Mouse (Mus musculus) midbrain, embryonic 10.5 days (tissue): Measurements from ENCODE around the gene Uhrf1bp1. TPM values are rescaled to one million over a fixed set of nuclear protein-coding genes. Genes with fewer than 3 reads are reported as not detected.

Source experiments
- DNase-seq: peaks from one replicate; pipeline ENCODE4 v3.0.0-alpha.2; 2017; ENCODE audit warnings: low spot score
- H3K27ac ChIP-seq: fragments of 300-500 bp; sonication (generic); replicated peaks from 2 replicates; pipeline ENCODE4 v1.5.1; 2016; ENCODE audit warnings: mild to moderate bottlenecking
- H3K27me3 ChIP-seq: fragments of 300-500 bp; sonication (generic); 2 replicates; pipeline ENCODE4 v1.6.1; 2016; ENCODE audit warnings: low read depth, mild to moderate bottlenecking; ENCODE audit not compliant: poor library complexity, severe bottlenecking
- H3K36me3 ChIP-seq: fragments of 300-500 bp; sonication (generic); 2 replicates; pipeline ENCODE4 v1.6.1; 2016; ENCODE audit warnings: mild to moderate bottlenecking, moderate library complexity
- H3K4me1 ChIP-seq: fragments of 300-500 bp; sonication (generic); 2 replicates; pipeline ENCODE4 v1.6.1; 2016
- H3K4me3 ChIP-seq: fragments of 300-500 bp; sonication (generic); 2 replicates; pipeline ENCODE4 v1.5.1; 2016; ENCODE audit warnings: mild to moderate bottlenecking, moderate library complexity
- H3K9me3 ChIP-seq: fragments of 300-500 bp; sonication (generic); replicated peaks from 2 replicates; pipeline ENCODE4 v1.6.1; 2016; ENCODE audit warnings: mild to moderate bottlenecking
- WGBS: fragments of 180-500 bp; shearing (Covaris S2); methylation state at CpG from one replicate; pipeline ENCODE4 v1.1.7; 2016; 5-methylcytosine and 5-hydroxymethylcytosine counted together
- polyA plus RNA-seq: library from polyadenylated mRNA; unstranded; fragments of >200 nt; fragmentation: Nextera tagmentation; extraction: Ambion mirVana; gene quantifications from 2 replicates; pipeline ENCODE4 v1.2.1, GENCODE M21; 2016

Gene Uhrf1bp1
- polyA plus RNA-seq = 6.3 and 6.6 TPM in 2 replicates

DNA sequence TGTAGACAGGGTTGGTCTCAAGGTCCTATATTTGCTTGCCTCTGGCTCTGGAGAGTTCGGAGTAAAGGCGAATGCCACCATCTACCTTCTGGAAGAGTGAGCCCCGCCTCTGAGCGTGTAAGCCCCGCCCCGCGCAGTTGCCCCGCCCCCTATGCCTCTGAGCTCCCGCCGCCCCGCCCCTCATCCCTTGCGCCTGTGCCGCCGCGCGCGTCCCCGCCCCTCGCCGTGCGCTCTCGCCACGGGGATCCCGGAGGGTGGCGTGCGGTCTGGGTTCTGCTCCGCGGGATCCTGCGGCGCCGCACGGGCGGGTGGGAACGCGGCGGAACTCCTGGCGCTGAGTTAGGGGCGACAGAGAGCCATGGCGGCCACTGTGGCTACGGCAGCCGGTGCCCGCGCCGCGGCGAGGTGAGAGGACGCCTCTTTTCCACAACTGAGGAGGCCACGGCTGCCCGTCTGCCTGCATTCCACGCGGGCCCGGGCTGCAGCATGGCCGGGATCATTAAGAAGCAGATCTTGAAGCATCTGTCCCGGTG is at the start of gene Uhrf1bp1:
TSS of gene Uhrf1bp1 (plus strand) at position 177 of the 533 bp plus-strand sequence.
- peaks cover 39% of the 10 kb centered on the region for H3K4me1 ChIP-seq
- no peaks in the 10 kb centered on the region for H3K9me3 ChIP-seq
- H3K27me3 ChIP-seq = no peaks in the 10 kb centered on the region
- peak within 1 kb of the TSS; percentile 91 for H3K27ac ChIP-seq
- peak within 1 kb of the TSS; percentile 93 for H3K4me3 ChIP-seq
- H3K36me3 ChIP-seq = peaks cover 32% of the 10 kb centered on the region
- DNase-seq = peak; percentile 87
- WGBS = 2% methylated on average over 53 of the region's 54 CpGs

GRCm38 (mm10) chr17:27807542-27808078 is 48.6 kb upstream of the Uhrf1bp1 start:
- WGBS = 85% methylated on average over 2 of the region's 2 CpGs
- Histone ChIP-seq H3K36me3 (no peaks in the 10 kb centered on the region), H3K9me3 (no peaks in the 10 kb centered on the region), H3K27ac (no peak overlapping the region), H3K27me3 (no peaks in the 10 kb centered on the region), H3K4me1 (0 out of 2 replicates have a peak, but pooled peaks cover 3% of the 10 kb centered on the region), H3K4me3 (no peak overlapping the region)
- DNase-seq = no peak

GRCm38 (mm10) chr17:27810569-27811331 is 45.5 kb upstream of the Uhrf1bp1 start:
- H3K4me3 ChIP-seq = no peak overlapping the region
- H3K36me3 ChIP-seq = no peaks in the 10 kb centered on the region
- WGBS = 93% methylated on average over 16 of the region's 16 CpGs
- DNase-seq = no peak
- H3K27me3 ChIP-seq = no peaks in the 10 kb centered on the region
- H3K9me3 ChIP-seq = no peaks in the 10 kb centered on the region
- H3K27ac ChIP-seq = no peak overlapping the region
- H3K4me1 ChIP-seq = no peaks in the 10 kb centered on the region

- Histone ChIP-seq H3K27ac (no peak overlapping the region), H3K4me1 (no peaks in the 10 kb centered on the region), H3K36me3 (no peaks in the 10 kb centered on the region), H3K27me3 (no peaks in the 10 kb centered on the region), H3K4me3 (no peak overlapping the region), H3K9me3 (no peaks in the 10 kb centered on the region)
- DNase-seq = no peak
- WGBS = 79% methylated on average over 3 of the region's 3 CpGs
These were observed 44.3 kb upstream of the Uhrf1bp1 start for GRCm38 (mm10) chr17:27811980-27812379.

DNA sequence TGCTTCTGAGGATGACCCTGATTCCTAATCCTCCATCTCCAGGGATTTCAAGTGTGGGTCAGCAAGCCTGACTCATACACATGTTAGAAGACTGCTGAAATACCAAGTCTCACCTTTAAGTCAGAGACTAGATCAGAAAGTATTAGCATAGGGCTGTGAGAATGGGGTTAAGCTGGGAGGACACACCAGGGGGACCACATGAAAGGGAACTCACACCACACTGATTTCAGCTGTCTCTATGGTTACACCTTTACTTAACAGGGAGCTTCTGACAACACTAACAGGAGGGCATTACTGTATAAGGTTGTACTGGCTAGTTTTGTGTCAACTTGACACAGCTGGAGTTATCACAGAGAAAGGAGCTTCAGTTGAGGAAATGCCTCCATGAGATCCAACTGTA is 41.6 kb upstream of the Uhrf1bp1 start:
- Histone ChIP-seq H3K4me3 (no peak overlapping the region), H3K36me3 (no peaks in the 10 kb centered on the region)

GRCm38 (mm10) chr17:27819011-27819410 is 37.2 kb upstream of the Uhrf1bp1 start:
- no peak for DNase-seq
- Histone ChIP-seq H3K27me3 (no peaks in the 10 kb centered on the region), H3K9me3 (no peaks in the 10 kb centered on the region), H3K4me3 (peak overlapping the region; percentile 100), H3K36me3 (no peaks in the 10 kb centered on the region), H3K27ac (peak overlapping the region; percentile 91; the same call in 1 of the 2 replicates), H3K4me1 (peaks cover 32% of the 10 kb centered on the region)
- 38% methylated on average over 7 of the region's 7 CpGs for WGBS

More for the DNA sequence above, 41.6 kb upstream of the Uhrf1bp1 start:
- Histone ChIP-seq H3K27ac (no peak overlapping the region), H3K27me3 (no peaks in the 10 kb centered on the region), H3K9me3 (no peaks in the 10 kb centered on the region), H3K4me1 (peaks cover 19% of the 10 kb centered on the region)
- no peak for DNase-seq

DNA sequence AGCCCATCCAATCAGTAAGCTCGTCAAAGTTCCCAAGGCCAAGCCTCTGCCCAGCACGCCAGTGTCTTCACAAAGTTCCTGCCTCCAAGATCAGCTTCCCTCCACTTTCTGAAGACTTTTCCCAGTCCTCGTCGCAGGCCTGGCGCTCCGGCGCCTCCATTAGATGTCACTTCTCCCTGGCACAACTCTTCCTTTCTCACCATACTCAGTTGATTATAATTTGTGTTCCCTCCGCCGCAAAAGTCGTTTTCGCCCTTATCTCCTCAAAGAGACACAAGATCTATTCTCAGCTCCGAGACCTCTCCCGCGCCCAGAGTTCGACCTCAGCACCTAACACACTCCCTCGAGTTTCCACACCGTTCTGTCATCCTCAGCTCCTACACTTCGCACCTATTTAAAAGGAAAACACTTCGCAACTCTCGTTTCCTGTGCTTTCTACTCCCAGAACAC is 36.7 kb upstream of the Uhrf1bp1 start:
- Histone ChIP-seq H3K36me3 (no peaks in the 10 kb centered on the region), H3K27ac (peak overlapping the region; percentile 91), H3K9me3 (no peaks in the 10 kb centered on the region), H3K4me3 (peak overlapping the region; percentile 100), H3K27me3 (no peaks in the 10 kb centered on the region), H3K4me1 (peaks cover 32% of the 10 kb centered on the region)
- 1% methylated on average over 20 of the region's 20 CpGs for WGBS
- peak; percentile 36 for DNase-seq

GRCm38 (mm10) chr17:27819971-27820567 is 36.2 kb upstream of the Uhrf1bp1 start:
- Histone ChIP-seq H3K27me3 (no peaks in the 10 kb centered on the region), H3K27ac (peak overlapping the region; percentile 91), H3K36me3 (no peaks in the 10 kb centered on the region), H3K4me3 (peak overlapping the region; percentile 100), H3K4me1 (peaks cover 32% of the 10 kb centered on the region), H3K9me3 (no peaks in the 10 kb centered on the region)
- under 1% methylated on average over 55 of the region's 62 CpGs for WGBS
- DNase-seq = peak; percentile 64

- no peaks in the 10 kb centered on the region for H3K36me3 ChIP-seq
- H3K4me3 ChIP-seq = peak within 1 kb of the TSS; percentile 100
- peak within 1 kb of the TSS; percentile 91 for H3K27ac ChIP-seq
- 2% methylated on average over 53 of the region's 56 CpGs for WGBS
- no peaks in the 10 kb centered on the region for H3K27me3 ChIP-seq
- peaks cover 36% of the 10 kb centered on the region for H3K4me1 ChIP-seq
- no peaks in the 10 kb centered on the region for H3K9me3 ChIP-seq
- DNase-seq = peak; percentile 99
These were observed 35.5 kb upstream of the Uhrf1bp1 start, which contains the start of gene D17Wsu92e for GRCm38 (mm10) chr17:27820568-27821406. D17Wsu92e (minus strand) TSS chr17:27820648.

GRCm38 (mm10) chr17:27821407-27822338 is 34.6 kb upstream of the Uhrf1bp1 start:
- H3K36me3 ChIP-seq = no peaks in the 10 kb centered on the region
- peaks cover 45% of the 10 kb centered on the region for H3K4me1 ChIP-seq
- WGBS = 74% methylated on average over 9 of the region's 9 CpGs
- no peak for DNase-seq
- H3K27ac ChIP-seq = peak overlapping the region; percentile 91
- H3K9me3 ChIP-seq = no peaks in the 10 kb centered on the region
- no peaks in the 10 kb centered on the region for H3K27me3 ChIP-seq
- H3K4me3 ChIP-seq = peak overlapping the region; percentile 100

DNA sequence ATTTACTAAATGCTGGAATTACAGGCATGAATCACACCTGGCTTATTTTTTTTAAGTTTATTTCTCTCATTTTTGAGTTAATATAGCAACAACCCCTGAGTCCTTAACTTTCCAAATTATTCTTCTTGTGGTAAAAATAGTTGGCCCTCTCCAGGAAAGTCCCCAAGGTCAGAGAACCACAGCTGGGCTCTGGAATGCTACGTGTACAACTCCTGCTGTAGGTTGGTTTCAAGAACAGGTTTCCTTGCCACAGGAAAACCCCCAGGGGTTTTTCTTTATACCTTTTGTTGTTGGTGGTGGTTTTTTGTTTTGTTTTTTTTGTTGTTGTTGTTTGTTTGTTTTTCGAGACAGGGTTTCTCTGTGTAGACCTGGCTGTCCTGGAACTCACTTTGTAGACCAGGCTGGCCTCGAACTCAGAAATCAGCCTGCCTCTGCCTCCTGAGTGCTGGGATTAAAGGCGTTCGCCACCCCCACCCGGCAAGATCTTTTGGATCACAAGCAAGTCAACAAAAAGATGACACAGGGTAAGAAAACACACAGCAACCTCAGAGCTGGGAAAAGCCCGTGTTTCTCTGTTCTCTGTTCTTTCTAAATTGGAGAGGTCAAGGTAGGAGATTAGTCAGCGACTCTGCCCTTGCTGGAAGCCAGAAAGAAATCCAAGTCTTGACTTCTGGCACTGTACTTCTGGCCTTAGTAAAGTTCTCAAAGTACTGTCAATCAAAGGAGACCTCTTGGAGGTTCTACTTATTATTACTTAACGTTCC is 32.9 kb upstream of the Uhrf1bp1 start:
- H3K9me3 ChIP-seq = no peaks in the 10 kb centered on the region
- H3K27me3 ChIP-seq = no peaks in the 10 kb centered on the region
- no peak for DNase-seq
- 81% methylated on average over 9 of the region's 9 CpGs for WGBS
- H3K36me3 ChIP-seq = no peaks in the 10 kb centered on the region
- no peak overlapping the region for H3K4me3 ChIP-seq
- no peak overlapping the region for H3K27ac ChIP-seq
- peaks cover 50% of the 10 kb centered on the region for H3K4me1 ChIP-seq
